Mouse (Mus musculus) intestine, embryonic 14.5 days (tissue): ENCODE results near the gene Tgm2. TPM values are rescaled to one million over a fixed set of nuclear protein-coding genes. Genes with fewer than 3 reads are reported as not detected.
A peak's percentile ranks its signal among the peaks of the same experiment; 100 is the strongest.

Experiments used
- ATAC-seq: fragments of 200-750 bp; cut with Nextera tagmentation; replicated peaks from 2 replicates; pipeline ENCODE4 v1.8.0; 2017; ENCODE audit warnings: low read depth, moderate number of reproducible peaks, moderate TSS enrichment, moderate library complexity; ENCODE audit not compliant: low FRiP score, low TSS enrichment
- DNase-seq: peaks from one replicate; pipeline ENCODE4 v3.0.0-alpha.2; 2018; ENCODE audit warnings: low spot score
- H3K27ac ChIP-seq: fragments of 300-500 bp; sonication (generic); 2 replicates; pipeline ENCODE4 v1.5.1; 2014; ENCODE audit warnings: low read depth, mild to moderate bottlenecking, control low read depth
- H3K27me3 ChIP-seq: fragments of 300-500 bp; sonication (generic); replicated peaks from 2 replicates; pipeline ENCODE4 v1.6.1; 2014; ENCODE audit warnings: low read length, control low read depth; ENCODE audit not compliant: control insufficient read depth, insufficient read depth
- H3K36me3 ChIP-seq: fragments of 300-500 bp; sonication (generic); 2 replicates; pipeline ENCODE4 v1.6.1; 2014; ENCODE audit warnings: low read length, control low read depth; ENCODE audit not compliant: control insufficient read depth, insufficient read depth
- H3K4me1 ChIP-seq: fragments of 300-500 bp; sonication (generic); replicated peaks from 2 replicates; pipeline ENCODE4 v1.6.1; 2014; ENCODE audit warnings: low read length, control low read depth, mixed read lengths; ENCODE audit not compliant: control insufficient read depth, insufficient read depth
- H3K4me2 ChIP-seq: fragments of 300-500 bp; sonication (generic); 2 replicates; pipeline ENCODE4 v1.6.1; 2014; ENCODE audit warnings: low read length
- H3K4me3 ChIP-seq: fragments of 300-500 bp; sonication (generic); 2 replicates; pipeline ENCODE4 v1.5.1; 2014; ENCODE audit warnings: low read depth, low read length, control low read depth, mixed read lengths
- H3K9ac ChIP-seq: fragments of 300-500 bp; sonication (generic); 2 replicates; pipeline ENCODE4 v1.6.1; 2014; ENCODE audit warnings: mild to moderate bottlenecking, low read length
- H3K9me3 ChIP-seq: fragments of 300-500 bp; sonication (generic); 2 replicates; pipeline ENCODE4 v1.6.1; 2016; ENCODE audit warnings: low read length, control low read depth; ENCODE audit not compliant: control insufficient read depth
- WGBS: fragments of 180-500 bp; shearing (Covaris S2); extraction: QIAGEN DNeasy Blood & Tissue Kit; methylation state at CpG from one replicate; pipeline ENCODE4 v1.1.7; 2014; 5-methylcytosine and 5-hydroxymethylcytosine counted together
- polyA plus RNA-seq: library from polyadenylated mRNA; unstranded; fragments of >200 nt; fragmentation: Nextera tagmentation; extraction: Ambion mirVana; gene quantifications from 2 replicates; pipeline ENCODE4 v1.2.1, GENCODE M21; 2014

Gene Tgm2
- polyA plus RNA-seq, 1 experiment from 2014 or later = 59.7 TPM

DNA sequence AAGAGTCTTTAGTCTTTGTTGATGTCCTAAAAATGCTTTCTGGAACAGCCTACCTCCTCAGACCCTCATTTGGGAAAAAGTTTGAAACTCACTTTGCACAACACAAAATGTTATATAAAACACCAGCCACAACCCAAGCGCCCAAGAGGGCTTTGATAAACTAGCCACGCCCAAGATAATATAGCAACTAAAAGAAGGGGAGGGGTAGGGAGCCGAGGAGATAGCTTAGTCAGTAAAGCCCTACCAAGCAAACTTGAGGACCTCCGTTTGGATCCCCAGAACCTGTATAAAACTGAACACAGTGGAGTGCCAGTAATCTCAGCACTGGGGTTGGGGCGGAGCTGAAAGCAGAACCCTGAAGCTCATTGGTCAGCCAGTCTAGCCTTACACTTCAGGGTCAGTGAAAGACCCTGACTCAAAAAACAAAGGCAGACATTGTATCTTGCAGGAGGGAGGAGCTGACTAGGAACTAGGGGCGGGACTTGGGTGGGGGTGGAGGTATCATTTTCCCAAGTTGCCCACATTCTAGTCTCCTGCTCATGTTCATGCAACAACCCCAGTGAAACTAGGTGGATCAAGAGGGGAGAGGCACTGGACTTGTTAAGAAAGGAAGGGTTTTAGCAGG lies 6.6 kb upstream of the Tgm2 start:
- H3K4me2 ChIP-seq = peak overlapping the region; percentile 73; the same call in 1 of the 2 replicates
- peak; percentile 54 for DNase-seq
- WGBS = 52% methylated on average over 6 of the region's 6 CpGs

GRCm38 (mm10) chr2:158151077-158151476 lies 4.8 kb upstream of the Tgm2 start:
- no peak overlapping the region for H3K27ac ChIP-seq
- WGBS = 96% methylated on average over 3 of the region's 3 CpGs
- H3K4me2 ChIP-seq = no peak overlapping the region
- H3K4me1 ChIP-seq = peaks cover 20% of the 10 kb centered on the region
- no peak overlapping the region for H3K4me3 ChIP-seq
- no peaks in the 10 kb centered on the region for H3K36me3 ChIP-seq
- DNase-seq (no peak), ATAC-seq (no peak)
- no peaks in the 10 kb centered on the region for H3K9me3 ChIP-seq
- H3K27me3 ChIP-seq = no peaks in the 10 kb centered on the region
- no peak overlapping the region for H3K9ac ChIP-seq

More for the DNA sequence above, 6.6 kb upstream of the Tgm2 start:
- Histone ChIP-seq H3K4me1 (peaks cover 18% of the 10 kb centered on the region; the same call in 1 of the 2 replicates), H3K27me3 (no peaks in the 10 kb centered on the region), H3K36me3 (no peaks in the 10 kb centered on the region), H3K9me3 (no peaks in the 10 kb centered on the region), H3K4me3 (no peak overlapping the region), H3K27ac (no peak overlapping the region), H3K9ac (no peak overlapping the region)
- ATAC-seq = 0 out of 2 replicates have a peak, but pooled peaks have one; percentile 53

DNA sequence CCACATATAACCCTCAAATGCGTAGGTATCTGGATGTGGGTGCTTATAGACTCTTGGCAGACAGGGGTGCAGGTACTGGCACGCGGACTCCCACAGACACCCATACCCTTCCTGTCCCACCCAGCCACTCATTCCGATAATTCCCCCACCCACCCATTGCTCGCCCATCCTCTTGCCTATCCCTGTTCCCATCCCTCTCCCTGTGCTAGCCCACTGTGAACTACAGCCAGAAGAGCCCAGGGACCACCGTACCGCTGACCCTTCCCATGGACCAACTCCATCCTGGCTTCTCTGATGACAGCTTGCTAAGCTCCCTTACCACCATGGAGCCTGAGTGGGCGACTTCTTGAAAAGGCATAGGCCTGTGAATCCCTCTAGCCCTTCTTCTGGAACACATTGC lies 735 bp upstream of the Tgm2 start:
- Histone ChIP-seq H3K4me2 (no peak overlapping the region), H3K9me3 (no peaks in the 10 kb centered on the region), H3K4me3 (no peak overlapping the region), H3K4me1 (peaks cover 29% of the 10 kb centered on the region), H3K9ac (no peak overlapping the region), H3K36me3 (no peaks in the 10 kb centered on the region), H3K27me3 (no peaks in the 10 kb centered on the region), H3K27ac (no peak overlapping the region)
- no peak for DNase-seq
- no peak for ATAC-seq
- WGBS = 91% methylated on average over 8 of the region's 8 CpGs

- H3K9me3 ChIP-seq = no peaks in the 10 kb centered on the region
- peak overlapping the region; percentile 63 for H3K4me2 ChIP-seq
- DNase-seq (peak; percentile 61), ATAC-seq (0 out of 2 replicates have a peak, but pooled peaks have one; percentile 3)
- peaks cover 29% of the 10 kb centered on the region for H3K4me1 ChIP-seq
- H3K27ac ChIP-seq = no peak overlapping the region
- H3K27me3 ChIP-seq = no peaks in the 10 kb centered on the region
- 78% methylated on average over 5 of the region's 5 CpGs for WGBS
- 0 out of 2 replicates have a peak, but pooled peaks cover 3% of the 10 kb centered on the region for H3K36me3 ChIP-seq
- H3K9ac ChIP-seq = peak overlapping the region; percentile 43
- peak overlapping the region; percentile 47 for H3K4me3 ChIP-seq
Measured at GRCm38 (mm10) chr2:158145528-158146065, 639 bp downstream of the Tgm2 start.

GRCm38 (mm10) chr2:158144750-158145527 lies 1.3 kb downstream of the Tgm2 start:
- H3K9me3 ChIP-seq = no peaks in the 10 kb centered on the region
- H3K9ac ChIP-seq = peak overlapping the region; percentile 43; the same call in 1 of the 2 replicates
- ATAC-seq = no peak
- H3K27me3 ChIP-seq = no peaks in the 10 kb centered on the region
- H3K4me1 ChIP-seq = peaks cover 29% of the 10 kb centered on the region
- WGBS = 78% methylated on average over 6 of the region's 6 CpGs
- no peak for DNase-seq
- 0 out of 2 replicates have a peak, but pooled peaks cover 3% of the 10 kb centered on the region for H3K36me3 ChIP-seq
- H3K4me3 ChIP-seq = peak overlapping the region; percentile 47
- no peak overlapping the region for H3K27ac ChIP-seq
- peak overlapping the region; percentile 63 for H3K4me2 ChIP-seq

- Histone ChIP-seq H3K36me3 (0 out of 2 replicates have a peak, but pooled peaks cover 3% of the 10 kb centered on the region), H3K27me3 (no peaks in the 10 kb centered on the region), H3K27ac (peak overlapping the region; percentile 47), H3K9ac (no peak overlapping the region), H3K4me3 (peak overlapping the region; percentile 11), H3K9me3 (no peaks in the 10 kb centered on the region), H3K4me1 (peaks cover 32% of the 10 kb centered on the region), H3K4me2 (peak overlapping the region; percentile 63)
- WGBS = 54% methylated on average over 8 of the region's 8 CpGs
- ATAC-seq = no peak
- DNase-seq = no peak
Measured at GRCm38 (mm10) chr2:158144263-158144662, 2.0 kb downstream of the Tgm2 start.

GRCm38 (mm10) chr2:158143816-158144215 lies 2.4 kb downstream of the Tgm2 start:
- ATAC-seq = no peak
- H3K9me3 ChIP-seq = no peaks in the 10 kb centered on the region
- 0 out of 2 replicates have a peak, but pooled peaks cover 3% of the 10 kb centered on the region for H3K36me3 ChIP-seq
- H3K27me3 ChIP-seq = no peaks in the 10 kb centered on the region
- H3K4me3 ChIP-seq = peak overlapping the region; percentile 11
- peak overlapping the region; percentile 63; the same call in 1 of the 2 replicates for H3K4me2 ChIP-seq
- no peak overlapping the region for H3K9ac ChIP-seq
- H3K27ac ChIP-seq = peak overlapping the region; percentile 47
- DNase-seq = no peak
- 60% methylated on average over 3 of the region's 3 CpGs for WGBS
- H3K4me1 ChIP-seq = peaks cover 32% of the 10 kb centered on the region

GRCm38 (mm10) chr2:158142981-158143380 lies 3.3 kb downstream of the Tgm2 start:
- ATAC-seq (no peak), DNase-seq (no peak)
- Histone ChIP-seq H3K27me3 (no peaks in the 10 kb centered on the region), H3K9ac (no peak overlapping the region), H3K36me3 (0 out of 2 replicates have a peak, but pooled peaks cover 8% of the 10 kb centered on the region), H3K4me3 (no peak overlapping the region), H3K27ac (no peak overlapping the region), H3K4me1 (peaks cover 32% of the 10 kb centered on the region), H3K4me2 (peak overlapping the region; percentile 13; the same call in 1 of the 2 replicates), H3K9me3 (no peaks in the 10 kb centered on the region)
- 77% methylated on average over 18 of the region's 18 CpGs for WGBS
